Mouse (Mus musculus) leukemia stem cell, adult 10-12 weeks (primary cell): Measurements from ENCODE around the gene Crebrf. TPM values are rescaled to one million over a fixed set of nuclear protein-coding genes. Genes with fewer than 3 reads are reported as not detected.

Source experiments
- polyA plus RNA-seq: library from polyadenylated mRNA; stranded (reverse); fragments of >175 nt; gene quantifications from 2 replicates; pipeline ENCODE4 v1.2.3, GENCODE M21; 2012; ENCODE audit warnings: low replicate concordance

The Crebrf gene
- polyA plus RNA-seq: 0.70 and 3.6 TPM in 2 replicates

DNA sequence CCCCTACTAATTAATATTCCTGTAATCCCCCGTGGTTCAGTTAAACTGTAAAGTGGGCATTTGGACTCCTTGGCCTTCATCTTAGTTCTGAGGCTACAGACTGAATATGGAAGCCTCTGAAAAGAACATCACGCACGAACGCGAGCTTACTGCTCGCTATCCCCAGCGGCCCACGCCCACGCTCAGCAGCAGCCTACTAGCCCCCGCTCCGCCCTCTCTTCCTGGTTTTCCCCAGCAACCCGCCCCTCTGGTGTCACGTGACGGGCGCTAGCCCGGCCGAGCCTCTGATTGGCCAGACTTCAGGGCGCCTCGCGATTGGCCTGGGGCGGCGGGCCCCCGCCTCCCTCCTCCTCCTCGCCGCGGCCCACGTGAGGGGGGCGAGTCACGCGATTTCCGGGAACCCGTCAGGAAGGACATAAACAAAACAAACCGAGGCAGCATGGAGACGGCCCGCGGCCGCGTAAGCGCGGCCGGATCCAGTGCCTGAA lies at the start of gene Crebrf:
Crebrf (plus strand) TSS at position 380 of the 488 bp plus-strand sequence.

DNA sequence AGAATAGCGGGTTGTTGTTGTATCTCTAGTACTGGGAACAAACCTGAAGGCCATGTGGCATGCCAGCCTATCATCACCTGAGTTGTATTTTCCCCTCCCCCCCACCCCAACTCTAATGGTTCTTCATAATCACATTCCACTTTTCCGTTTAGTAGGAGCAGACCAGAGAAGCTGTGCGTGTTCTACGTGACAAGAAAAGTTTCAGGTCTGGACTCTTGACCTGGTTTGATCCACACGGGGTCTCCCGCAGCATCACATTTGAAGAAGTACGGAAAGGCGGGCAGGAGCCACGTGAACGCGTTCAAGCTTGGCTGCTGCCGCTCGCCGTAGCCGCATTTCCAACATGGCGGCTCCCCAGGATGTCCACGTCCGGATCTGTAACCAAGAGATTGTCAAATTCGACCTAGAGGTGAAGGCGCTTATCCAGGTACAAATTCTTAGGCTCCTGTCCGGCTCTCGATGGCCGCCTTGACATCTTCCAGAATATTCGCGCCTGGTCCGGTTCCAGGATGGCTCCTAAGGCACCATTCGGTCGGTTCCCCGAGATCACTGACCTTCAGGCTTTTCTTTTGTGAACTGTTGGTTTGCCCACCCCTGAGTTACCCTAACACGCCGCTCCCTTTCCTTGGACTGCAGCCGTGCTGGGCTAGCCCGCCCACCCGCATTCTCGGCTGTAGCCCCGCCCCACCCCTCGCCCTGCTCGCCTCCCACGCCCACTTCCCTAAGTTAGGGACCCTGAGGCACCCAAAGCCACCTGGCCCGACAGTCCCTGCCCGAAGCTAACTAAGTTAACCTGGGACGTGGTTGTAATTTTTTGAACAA lies 65.5 kb downstream of the Crebrf start, which contains the start of gene Bnip1:
Bnip1 (plus strand) TSS at position 317 of the 822 bp plus-strand sequence.

Other genes starting within 250 kb of the Crebrf start
- 4.4 and 11.1 TPM in 2 replicates for gene Ergic1, start 154.2 kb upstream of the Crebrf start, polyA plus RNA-seq
- 22.5 and 24.3 TPM in 2 replicates for gene Dusp1, start 153.5 kb upstream of the Crebrf start, polyA plus RNA-seq
- gene Atp6v0e, start 52.4 kb upstream of the Crebrf start, polyA plus RNA-seq: 10.9 and 25.6 TPM in 2 replicates
- gene Bnip1, start 65.4 kb downstream of the Crebrf start, polyA plus RNA-seq: 22.8 and 25.2 TPM in 2 replicates
- gene Nkx2-5, start 129.4 kb downstream of the Crebrf start, polyA plus RNA-seq: 3.5 and 5.3 TPM in 2 replicates
- gene Kifc5b, start 201.4 kb downstream of the Crebrf start, polyA plus RNA-seq: 31.2 and 34.1 TPM in 2 replicates
- gene Phf1, start 217.4 kb downstream of the Crebrf start, polyA plus RNA-seq: 114 and 222 TPM in 2 replicates
- 267 and 527 TPM in 2 replicates for gene Cuta, start 223.9 kb downstream of the Crebrf start, polyA plus RNA-seq
- 52.4 and 56.2 TPM in 2 replicates for gene Syngap1, start 225.6 kb downstream of the Crebrf start, polyA plus RNA-seq